Mouse (Mus musculus) CH12.LX (cell line): ENCODE data around the gene Iqca. TPM values are rescaled to one million over a fixed set of nuclear protein-coding genes. Genes with fewer than 3 reads are reported as not detected.

Experiments
- DNase-seq: peaks from one replicate; pipeline ENCODE4 v3.0.0-alpha.2; 2013; ENCODE audit errors: extremely low read depth
- H3K27ac ChIP-seq: 2 replicates; pipeline ENCODE4 v1.5.1; 2012; ENCODE audit warnings: low read depth, mild to moderate bottlenecking, control low read depth, moderate library complexity; ENCODE audit not compliant: insufficient read depth
- H3K27me3 ChIP-seq: replicated peaks from 2 replicates; pipeline ENCODE3; 2012; ENCODE audit warnings: inconsistent platforms
- H3K36me3 ChIP-seq, 2 experiments: replicated peaks in 1 of 2; 2 replicates each; pipeline versions ENCODE3 to v1.6.1; 2012; ENCODE audit warnings: inconsistent platforms in 1 of 2, low read length in 1 of 2, mild to moderate bottlenecking in 1 of 2, mixed read lengths in 1 of 2, moderate library complexity in 1 of 2; ENCODE audit not compliant: control insufficient read depth in 1 of 2, insufficient read depth in 1 of 2
- H3K4me1 ChIP-seq, 2 experiments: 2 replicates each; pipeline ENCODE4 v1.6.1; 2012; ENCODE audit warnings: inconsistent platforms in 1 of 2, moderate library complexity in 1 of 2; ENCODE audit not compliant: insufficient read depth in 2 of 2, control insufficient read depth in 1 of 2
- H3K4me2 ChIP-seq: 2 replicates; pipeline ENCODE4 v1.6.1; 2012; ENCODE audit warnings: low read depth, mild to moderate bottlenecking, control low read depth; ENCODE audit not compliant: poor library complexity, insufficient read depth, severe bottlenecking
- H3K4me3 ChIP-seq, 3 experiments: fragments of 150-350 bp in 1 of 3; sonication (generic) in 1 of 3; replicated peaks in 1 of 3; 2 replicates each; pipeline versions ENCODE3 to v1.5.1; 2011 to 2012; ENCODE audit warnings: low read depth in 2 of 3, low read length in 2 of 3, mild to moderate bottlenecking in 2 of 3, moderate library complexity in 2 of 3, control low read depth in 1 of 3, improper control_type of control experiment in 1 of 3, inconsistent platforms in 1 of 3, mixed read lengths in 1 of 3; ENCODE audit not compliant: poor library complexity in 1 of 3
- H3K79me2 ChIP-seq: replicated peaks from 2 replicates; pipeline ENCODE4 v1.6.1; 2012; ENCODE audit warnings: mild to moderate bottlenecking, moderate library complexity; ENCODE audit not compliant: control insufficient read depth, poor library complexity, insufficient read depth, severe bottlenecking; ENCODE audit errors: extremely low read depth
- H3K9ac ChIP-seq: 2 replicates; pipeline ENCODE4 v1.6.1; 2012; ENCODE audit warnings: low read depth, mild to moderate bottlenecking, control low read depth, moderate library complexity; ENCODE audit not compliant: insufficient read depth
- H3K9me3 ChIP-seq: replicated peaks from 2 replicates; pipeline ENCODE3; 2012; ENCODE audit warnings: low read length, inconsistent platforms, mixed read lengths
- CHD1 ChIP-seq: IDR thresholded peaks from 2 replicates; pipeline ENCODE4 v1.6.1; 2012; ENCODE audit warnings: low read depth, low read length, improper control_type of control experiment, inconsistent platforms
- CHD2 ChIP-seq: IDR thresholded peaks from 2 replicates; pipeline ENCODE4 v1.6.1; 2011; ENCODE audit warnings: low read length, improper control_type of control experiment
- ELF1 ChIP-seq: IDR thresholded peaks from 2 replicates; pipeline ENCODE4 v1.6.1; 2014; ENCODE audit warnings: low read depth, mild to moderate bottlenecking, inconsistent platforms, low read length, improper control_type of control experiment
- EP300 ChIP-seq: IDR thresholded peaks from 2 replicates; pipeline ENCODE4 v1.6.1; 2011; ENCODE audit warnings: low read length, improper control_type of control experiment
- GABPA ChIP-seq: IDR thresholded peaks from 2 replicates; pipeline ENCODE4 v1.6.1; 2012; ENCODE audit warnings: low read depth, low read length, improper control_type of control experiment, inconsistent platforms; ENCODE audit not compliant: insufficient replicate concordance
- JUN ChIP-seq: IDR thresholded peaks from 2 replicates; pipeline ENCODE4 v1.6.1; 2011; ENCODE audit warnings: low read depth, mild to moderate bottlenecking, low read length, improper control_type of control experiment, moderate library complexity; ENCODE audit not compliant: insufficient read depth
- MXI1 ChIP-seq: IDR thresholded peaks from 2 replicates; pipeline ENCODE4 v1.6.1; 2011; ENCODE audit warnings: mild to moderate bottlenecking, low read depth, low read length, improper control_type of control experiment
- MYC ChIP-seq: IDR thresholded peaks from 2 replicates; pipeline ENCODE4 v1.6.1; 2011; ENCODE audit warnings: low read depth, mild to moderate bottlenecking, improper control_type of control experiment, low read length
- NELFE ChIP-seq: IDR thresholded peaks from 2 replicates; pipeline ENCODE4 v1.6.1; 2011; ENCODE audit warnings: low read depth, low read length, improper control_type of control experiment
- PAX5 ChIP-seq: IDR thresholded peaks from 2 replicates; pipeline ENCODE4 v1.6.1; 2012; ENCODE audit warnings: low read length, inconsistent platforms, mixed read lengths
- POLR2AphosphoS2 ChIP-seq: IDR thresholded peaks from 2 replicates; pipeline ENCODE4 v1.6.1; 2011; ENCODE audit warnings: low read depth, low read length, improper control_type of control experiment
- RCOR1 ChIP-seq: conservative IDR thresholded peaks from 2 replicates; pipeline ENCODE4 v1.6.1; 2012; ENCODE audit warnings: low read depth, mild to moderate bottlenecking, inconsistent platforms, low read length, improper control_type of control experiment
- SIN3A ChIP-seq: IDR thresholded peaks from 2 replicates; pipeline ENCODE4 v1.6.1; 2012; ENCODE audit warnings: low read length, improper control_type of control experiment, inconsistent platforms
- SMC3 ChIP-seq: IDR thresholded peaks from 2 replicates; pipeline ENCODE4 v1.6.1; 2011; ENCODE audit warnings: low read depth, low read length, improper control_type of control experiment
- USF1 ChIP-seq: IDR thresholded peaks from 2 replicates; pipeline ENCODE4 v1.6.1; 2014; ENCODE audit warnings: low read depth, mild to moderate bottlenecking, inconsistent platforms, low read length, improper control_type of control experiment
- USF2 ChIP-seq: conservative IDR thresholded peaks from 2 replicates; pipeline ENCODE4 v1.6.1; 2011; ENCODE audit warnings: low read depth, low read length, improper control_type of control experiment
- ZMIZ1 ChIP-seq: IDR thresholded peaks from 2 replicates; pipeline ENCODE4 v1.6.1; 2012; ENCODE audit warnings: low read depth, mild to moderate bottlenecking, inconsistent platforms, low read length, improper control_type of control experiment
- ZNF384 ChIP-seq: IDR thresholded peaks from 2 replicates; pipeline ENCODE4 v1.6.1; 2012; ENCODE audit warnings: low read depth, low read length, improper control_type of control experiment, inconsistent platforms
- dilution Hi-C: fragments of 300-500 bp; cut with MboI; formaldehyde crosslinking; loops from 2 replicates; pipeline ENCODE4 v1.14.3; 2020; ENCODE audit warnings: low sequenced_read_pairs; ENCODE audit not compliant: extremely low pct_unique_long_range_greater_than_20kb, extremely low pct_ligation_motif_present
- in situ Hi-C: fragments of 300-500 bp; cut with MboI; formaldehyde crosslinking; loops from 3 replicates; pipeline ENCODE4 v1.14.3; 2019; ENCODE audit warnings: low sequenced_read_pairs, low pct_ligation_motif_present, low pct_unique_long_range_greater_than_20kb, mixed read lengths
- polyA plus RNA-seq: library from polyadenylated mRNA; unstranded; fragments of >175 nt; gene quantifications from 2 replicates; pipeline ENCODE4 v1.2.1, GENCODE M21; 2012; ENCODE audit warnings: low read depth; ENCODE audit not compliant: insufficient read length
- total RNA-seq, 2 experiments: library from RNA; depleted of rRNA; stranded (reverse); fragments of 300-350 nt in 1 of 2; fragments of >200 nt in 1 of 2; gene quantifications; 2 replicates each; pipeline ENCODE4 v1.2.3; 2012 to 2014

Gene Iqca
- total and polyA plus RNA-seq, 3 experiments, result 0.19 TPM; not detected in 2

- no peak overlapping the region for H3K9ac ChIP-seq
- H3K79me2 ChIP-seq, result no peaks in the 10 kb centered on the region
- H3K27me3 ChIP-seq, result peaks cover 31% of the 10 kb centered on the region
- no peaks in the 10 kb centered on the region for H3K4me1 ChIP-seq
- DNase-seq, result no peak
- dilution Hi-C loops (no loop called here), in situ Hi-C loops (no loop called here)
- H3K4me2 ChIP-seq, result no peak overlapping the region
- H3K36me3 ChIP-seq, result no peaks in the 10 kb centered on the region
- TF ChIP-seq JUN (no peak), ZMIZ1 (no peak), GABPA (no peak), MXI1 (no peak), POLR2AphosphoS2 (no peak), NELFE (no peak), SIN3A (no peak), EP300 (no peak), MYC (no peak), CHD2 (no peak), PAX5 (no peak), ZNF384 (no peak), ELF1 (no peak), USF1 (no peak), USF2 (no peak), CHD1 (no peak), RCOR1 (no peak), SMC3 (no peak)
- H3K9me3 ChIP-seq, result peaks cover 14% of the 10 kb centered on the region
- H3K4me3 ChIP-seq, result no peak overlapping the region
- H3K27ac ChIP-seq, result no peak overlapping the region
Observed at GRCm38 (mm10) chr1:89999858-90000257, 153.3 kb downstream of the Iqca start.

- no peak overlapping the region for H3K4me2 ChIP-seq
- H3K27ac ChIP-seq, result no peak overlapping the region
- H3K4me1 ChIP-seq, result no peaks in the 10 kb centered on the region
- TF ChIP-seq ELF1, result no peak
- H3K9me3 ChIP-seq, result peaks cover 14% of the 10 kb centered on the region
- H3K27me3 ChIP-seq, result peaks cover 23% of the 10 kb centered on the region
- in situ Hi-C loops, result no loop called here
- no peaks in the 10 kb centered on the region for H3K79me2 ChIP-seq
- dilution Hi-C loops, result no loop called here
- DNase-seq, result no peak
- no peak overlapping the region for H3K4me3 ChIP-seq
- H3K9ac ChIP-seq, result no peak overlapping the region
- H3K36me3 ChIP-seq, result no peaks in the 10 kb centered on the region
Observed at GRCm38 (mm10) chr1:89998696-89999095, 154.5 kb downstream of the Iqca start.
